Mouse (Mus musculus) adipocyte (in vitro differentiated cells): ENCODE measurements around the gene Fam205a2.
"Not testable (repeated sequence)": the region's sequence is repeated elsewhere in the genome, so short reads cannot be mapped to it uniquely, and the experiment has no call there.

Source experiments
- DNase-seq: peaks from one replicate; pipeline ENCODE4 v3.0.0-alpha.2; 2016; ENCODE audit warnings: low spot score

Fam205a2 gene

DNA sequence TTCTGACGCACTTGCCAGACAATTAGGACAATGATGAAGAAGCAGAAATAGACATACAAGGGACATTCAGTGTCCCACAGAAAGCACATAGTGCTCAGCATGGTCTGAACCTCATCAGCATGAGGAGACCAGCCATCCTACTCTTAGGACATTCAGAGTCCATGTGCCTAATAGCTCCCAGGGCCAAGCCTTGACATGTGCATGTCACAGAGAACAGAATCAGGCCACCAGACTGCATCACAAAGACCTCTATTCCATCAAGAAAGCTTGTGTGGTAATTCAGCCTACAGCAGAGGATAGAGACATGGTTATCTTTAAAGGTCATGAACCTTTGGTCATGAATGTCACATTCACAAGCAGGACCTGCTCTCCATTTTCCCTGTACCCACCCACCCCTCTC is at the start of gene Fam205a2:
Fam205a2 (minus strand) TSS at position 101 of the 400 bp plus-strand sequence.
- not testable (repeated sequence) for DNase-seq
